Mouse (Mus musculus): Measurements from ENCODE around the gene Ldlrad3. TPM values are rescaled to one million over a fixed set of nuclear protein-coding genes. Genes with fewer than 3 reads are reported as not detected.

Ldlrad3 gene
- polyA plus RNA-seq, 1 experiment from 2014 or later = 29.0 TPM

DNA sequence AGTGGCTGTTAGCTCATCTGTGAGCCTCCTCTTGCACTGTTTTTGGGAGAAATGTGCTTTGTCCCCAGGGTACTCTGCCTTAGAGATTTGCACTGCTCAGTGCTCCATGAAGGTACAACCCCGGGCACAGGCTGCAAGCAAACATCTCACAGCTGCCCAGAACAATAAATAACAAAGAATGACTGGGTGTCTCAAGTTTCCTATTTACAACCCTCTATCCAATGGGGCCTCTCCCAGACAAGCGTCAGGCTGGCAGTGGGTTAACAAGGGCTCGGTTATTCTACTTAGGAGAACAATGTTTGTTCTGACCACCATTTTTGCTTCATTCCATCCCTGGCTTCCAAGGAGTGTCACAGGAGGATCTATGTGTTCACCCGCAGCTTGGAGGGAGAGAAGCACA, 25.9 kb upstream of the Ldlrad3 start:
- no peak for ATAC-seq
- Histone ChIP-seq H3K27me3 (replicated peaks; ENCODE audit: control insufficient read depth, insufficient read depth, low read length) (no peaks in the 10 kb centered on the region), H3K27ac (ENCODE audit: low read length) (no peak overlapping the region), H3K4me3 (replicated peaks; ENCODE audit: low read length) (no peak overlapping the region), H3K4me2 (ENCODE audit: low read length) (no peak overlapping the region), H3K36me3 (ENCODE audit: control insufficient read depth, insufficient read depth) (no peaks in the 10 kb centered on the region), H3K9ac (replicated peaks; ENCODE audit: low read depth, low read length) (no peak overlapping the region), H3K9me3 (ENCODE audit: control insufficient read depth, low read length) (no peaks in the 10 kb centered on the region), H3K4me1 (replicated peaks; ENCODE audit: control insufficient read depth, insufficient read depth, low read length) (no peaks in the 10 kb centered on the region)
- WGBS = 22% methylated on average over 4 of the region's 4 CpGs

DNA sequence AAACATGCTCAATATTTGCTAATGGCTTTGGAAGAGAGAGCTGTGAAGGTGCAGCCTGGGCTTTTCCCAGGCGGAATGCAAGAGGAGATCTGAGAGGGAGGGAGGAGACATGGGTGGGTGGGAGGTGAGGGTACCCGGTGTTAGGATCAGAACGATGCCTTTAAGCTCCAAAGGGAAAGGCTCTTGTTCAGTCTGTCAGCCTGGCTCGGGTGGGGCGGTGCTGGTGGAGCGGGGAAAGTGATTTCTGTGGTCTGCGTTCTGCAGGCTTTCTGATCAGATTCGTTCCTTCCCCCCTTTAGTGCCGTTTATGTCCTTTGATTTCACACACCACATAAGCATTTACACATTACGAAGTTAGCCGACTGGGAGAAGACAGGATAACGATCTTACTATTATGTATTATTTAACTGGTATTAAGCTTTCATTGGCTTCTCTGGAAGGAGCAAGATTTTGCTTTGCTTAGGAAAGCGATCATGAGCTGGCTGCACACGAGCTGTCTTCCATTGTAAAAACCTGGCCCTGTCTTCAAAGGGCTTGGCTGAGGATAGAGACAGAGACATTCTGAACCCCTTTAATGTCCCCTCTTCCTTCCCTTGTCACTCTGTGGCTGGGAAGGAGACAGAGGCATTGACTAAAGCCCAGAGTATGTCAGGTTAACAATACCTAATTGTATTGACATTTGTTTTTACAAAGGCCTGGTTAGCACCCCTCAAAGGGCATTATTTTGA, 19.7 kb upstream of the Ldlrad3 start:
- Histone ChIP-seq H3K9ac (replicated peaks; ENCODE audit: low read depth, low read length) (peak overlapping the region; percentile 59), H3K27ac (ENCODE audit: low read length) (no peak overlapping the region), H3K36me3 (ENCODE audit: control insufficient read depth, insufficient read depth) (no peaks in the 10 kb centered on the region), H3K9me3 (ENCODE audit: control insufficient read depth, low read length) (no peaks in the 10 kb centered on the region), H3K4me2 (ENCODE audit: low read length) (peak overlapping the region; percentile 40), H3K27me3 (replicated peaks; ENCODE audit: control insufficient read depth, insufficient read depth, low read length) (no peaks in the 10 kb centered on the region), H3K4me3 (replicated peaks; ENCODE audit: low read length) (peak overlapping the region; percentile 11; the same call in 1 of the 2 replicates), H3K4me1 (replicated peaks; ENCODE audit: control insufficient read depth, insufficient read depth, low read length) (peaks cover 10% of the 10 kb centered on the region)
- no peak; the same call in 1 of the 2 replicates for ATAC-seq
- WGBS = 3% methylated on average over 14 of the region's 14 CpGs

DNA sequence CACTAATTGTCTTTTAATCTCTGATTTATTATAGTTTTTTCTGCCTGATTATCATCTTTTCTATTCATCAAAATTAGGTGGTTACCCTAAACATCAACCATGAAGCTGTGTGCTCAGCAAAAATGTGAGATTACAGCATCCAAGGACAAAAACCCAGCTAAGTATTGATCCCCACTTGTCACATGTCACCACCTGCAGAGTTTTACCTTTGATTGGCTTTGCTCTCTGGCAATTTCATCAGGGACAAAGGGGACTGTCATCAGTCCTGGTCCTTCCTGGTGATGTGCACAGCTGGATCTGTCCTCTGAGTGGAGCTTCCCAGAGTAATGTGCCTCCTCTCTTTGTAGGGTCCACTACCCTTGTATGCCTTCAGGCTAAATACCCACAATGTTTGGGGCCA, 17.3 kb upstream of the Ldlrad3 start:
- no peak for ATAC-seq
- no peaks in the 10 kb centered on the region for H3K27me3 ChIP-seq (replicated peaks; ENCODE audit: control insufficient read depth, insufficient read depth, low read length)
- peaks cover 10% of the 10 kb centered on the region for H3K4me1 ChIP-seq (replicated peaks; ENCODE audit: control insufficient read depth, insufficient read depth, low read length)
- no peak overlapping the region for H3K4me3 ChIP-seq (replicated peaks; ENCODE audit: low read length)
- H3K9ac ChIP-seq (replicated peaks; ENCODE audit: low read depth, low read length) = no peak overlapping the region
- H3K4me2 ChIP-seq (ENCODE audit: low read length) = no peak overlapping the region
- no peaks in the 10 kb centered on the region for H3K9me3 ChIP-seq (ENCODE audit: control insufficient read depth, low read length)
- H3K36me3 ChIP-seq (ENCODE audit: control insufficient read depth, insufficient read depth) = no peaks in the 10 kb centered on the region
- no peak overlapping the region for H3K27ac ChIP-seq (ENCODE audit: low read length)

DNA sequence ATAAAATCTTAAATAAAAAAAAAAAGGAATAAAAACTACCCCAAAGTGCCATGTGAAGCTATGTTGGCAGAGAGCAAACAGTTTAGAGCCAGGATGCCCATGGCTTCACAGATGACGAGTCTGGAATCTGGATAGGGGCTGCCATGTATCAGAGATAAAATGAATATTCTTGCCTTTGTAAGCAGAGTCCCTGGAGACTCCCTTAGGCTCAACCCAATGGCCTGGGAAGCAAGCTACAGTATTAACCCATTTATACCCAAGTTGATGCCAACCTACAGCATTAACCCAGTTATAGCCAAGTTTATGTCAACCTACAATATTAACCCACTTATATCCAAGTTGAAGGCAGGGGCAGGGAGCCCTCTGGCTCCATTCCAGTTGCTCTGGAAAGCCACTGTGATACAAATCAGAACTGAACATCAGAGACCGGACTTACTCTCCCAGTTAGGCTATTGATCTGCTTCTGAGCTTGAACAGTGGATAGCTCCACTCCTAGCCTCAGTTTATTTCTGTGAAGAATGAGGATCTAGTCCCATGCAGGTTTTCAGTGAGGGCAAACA, 16.1 kb upstream of the Ldlrad3 start:
- Histone ChIP-seq H3K9ac (replicated peaks; ENCODE audit: low read depth, low read length) (no peak overlapping the region), H3K4me3 (replicated peaks; ENCODE audit: low read length) (no peak overlapping the region), H3K27ac (ENCODE audit: low read length) (no peak overlapping the region), H3K36me3 (ENCODE audit: control insufficient read depth, insufficient read depth) (no peaks in the 10 kb centered on the region), H3K27me3 (replicated peaks; ENCODE audit: control insufficient read depth, insufficient read depth, low read length) (no peaks in the 10 kb centered on the region), H3K4me2 (ENCODE audit: low read length) (no peak overlapping the region), H3K4me1 (replicated peaks; ENCODE audit: control insufficient read depth, insufficient read depth, low read length) (peaks cover 10% of the 10 kb centered on the region), H3K9me3 (ENCODE audit: control insufficient read depth, low read length) (no peaks in the 10 kb centered on the region)
- ATAC-seq = peak; percentile 48; the same call in 1 of the 2 replicates
- WGBS = 64% methylated on average over 2 of the region's 2 CpGs

DNA sequence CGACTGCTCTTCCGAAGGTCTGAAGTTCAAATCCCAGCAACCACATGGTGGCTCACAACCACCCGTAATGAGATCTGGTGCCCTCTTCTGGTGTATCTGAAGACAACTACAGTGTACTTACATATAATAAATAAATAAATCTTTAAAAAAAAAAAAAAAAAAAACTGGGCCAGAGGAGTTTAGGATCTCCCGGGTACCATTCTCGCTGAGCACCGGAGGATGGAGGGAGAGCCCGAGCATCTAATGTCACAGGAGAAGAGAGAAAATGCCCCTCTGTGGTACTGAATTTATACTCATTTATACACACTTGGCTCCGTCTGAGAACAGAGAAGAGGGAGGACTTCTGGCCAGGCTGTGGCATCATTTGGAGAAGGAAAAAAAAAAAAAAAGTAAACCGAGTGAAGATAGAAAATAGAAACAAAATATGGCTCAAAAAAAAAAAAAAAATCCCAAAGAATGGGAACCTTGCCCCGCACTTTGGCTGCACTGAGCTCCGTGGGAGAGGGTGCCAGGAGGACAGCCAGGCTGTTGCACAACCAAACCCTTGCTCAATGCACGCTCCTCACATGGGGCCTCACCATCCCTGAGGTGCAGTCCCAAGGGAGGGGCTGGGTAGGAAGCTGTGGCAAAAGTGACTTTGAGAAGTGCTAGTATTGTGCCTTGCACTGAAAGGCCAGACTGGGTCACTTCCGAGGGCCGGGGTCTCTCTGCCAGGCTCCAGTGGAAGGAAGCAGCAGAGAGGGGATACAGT, 15.2 kb upstream of the Ldlrad3 start:
- Histone ChIP-seq H3K9ac (replicated peaks; ENCODE audit: low read depth, low read length) (no peak overlapping the region), H3K4me1 (replicated peaks; ENCODE audit: control insufficient read depth, insufficient read depth, low read length) (peaks cover 10% of the 10 kb centered on the region), H3K4me2 (ENCODE audit: low read length) (no peak overlapping the region), H3K27me3 (replicated peaks; ENCODE audit: control insufficient read depth, insufficient read depth, low read length) (no peaks in the 10 kb centered on the region), H3K9me3 (ENCODE audit: control insufficient read depth, low read length) (no peaks in the 10 kb centered on the region), H3K36me3 (ENCODE audit: control insufficient read depth, insufficient read depth) (no peaks in the 10 kb centered on the region), H3K27ac (ENCODE audit: low read length) (no peak overlapping the region), H3K4me3 (replicated peaks; ENCODE audit: low read length) (no peak overlapping the region)
- WGBS = 75% methylated on average over 13 of the region's 14 CpGs
- ATAC-seq = peak; percentile 65; the same call in 1 of the 2 replicates

DNA sequence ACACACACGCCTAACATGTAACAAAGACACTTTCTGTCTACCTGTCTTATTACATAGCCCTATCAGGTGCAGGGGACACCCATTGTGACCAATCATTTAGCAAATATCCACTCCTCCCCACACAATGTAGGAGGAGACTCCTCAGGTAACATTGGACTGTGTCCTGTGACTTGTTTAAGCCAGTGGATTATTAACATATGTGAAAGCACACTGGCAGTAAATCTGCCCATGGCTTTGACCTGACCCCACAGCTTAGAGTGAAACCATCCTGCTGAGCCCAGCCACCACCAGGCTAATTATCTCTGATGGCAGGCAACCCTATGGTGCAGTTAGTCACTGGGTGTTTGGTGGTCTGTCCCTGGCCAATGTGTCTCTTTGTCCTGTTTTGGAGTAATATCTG, 11.1 kb upstream of the Ldlrad3 start:
- no peak overlapping the region for H3K4me3 ChIP-seq (replicated peaks; ENCODE audit: low read length)
- H3K27ac ChIP-seq (ENCODE audit: low read length) = no peak overlapping the region
- 84% methylated on average over 1 of the region's 1 CpGs for WGBS
- H3K9me3 ChIP-seq (ENCODE audit: control insufficient read depth, low read length) = no peaks in the 10 kb centered on the region
- no peak overlapping the region for H3K4me2 ChIP-seq (ENCODE audit: low read length)
- ATAC-seq = no peak
- peaks cover under 1% of the 10 kb centered on the region for H3K4me1 ChIP-seq (replicated peaks; ENCODE audit: control insufficient read depth, insufficient read depth, low read length)
- H3K27me3 ChIP-seq (replicated peaks; ENCODE audit: control insufficient read depth, insufficient read depth, low read length) = no peaks in the 10 kb centered on the region
- no peak overlapping the region for H3K9ac ChIP-seq (replicated peaks; ENCODE audit: low read depth, low read length)
- H3K36me3 ChIP-seq (ENCODE audit: control insufficient read depth, insufficient read depth) = no peaks in the 10 kb centered on the region

DNA sequence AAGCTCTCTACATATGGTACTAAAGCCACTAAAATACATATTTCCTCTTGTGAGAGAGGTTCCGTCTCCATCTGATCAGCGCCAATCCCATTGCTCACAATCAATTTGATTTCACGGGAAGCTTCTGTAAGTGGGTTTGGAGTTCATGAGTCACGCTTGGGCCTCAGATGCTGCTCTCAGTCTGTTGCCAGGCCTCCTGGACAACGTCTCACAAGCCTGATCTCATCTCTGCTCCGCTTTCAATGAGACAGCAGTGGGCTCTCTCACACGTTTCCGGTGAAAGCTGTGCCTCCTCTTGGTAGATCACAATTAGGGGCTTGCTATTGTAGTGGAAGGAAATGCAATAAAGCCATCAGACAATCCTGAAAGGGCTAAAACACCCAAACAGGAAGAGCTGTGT, 10.5 kb upstream of the Ldlrad3 start:
- Histone ChIP-seq H3K27ac (ENCODE audit: low read length) (no peak overlapping the region), H3K9ac (replicated peaks; ENCODE audit: low read depth, low read length) (no peak overlapping the region), H3K9me3 (ENCODE audit: control insufficient read depth, low read length) (no peaks in the 10 kb centered on the region), H3K4me2 (ENCODE audit: low read length) (no peak overlapping the region), H3K4me1 (replicated peaks; ENCODE audit: control insufficient read depth, insufficient read depth, low read length) (no peaks in the 10 kb centered on the region; the same call in 1 of the 2 replicates), H3K36me3 (ENCODE audit: control insufficient read depth, insufficient read depth) (no peaks in the 10 kb centered on the region), H3K4me3 (replicated peaks; ENCODE audit: low read length) (no peak overlapping the region), H3K27me3 (replicated peaks; ENCODE audit: control insufficient read depth, insufficient read depth, low read length) (no peaks in the 10 kb centered on the region)
- no peak for ATAC-seq
- 66% methylated on average over 8 of the region's 8 CpGs for WGBS

DNA sequence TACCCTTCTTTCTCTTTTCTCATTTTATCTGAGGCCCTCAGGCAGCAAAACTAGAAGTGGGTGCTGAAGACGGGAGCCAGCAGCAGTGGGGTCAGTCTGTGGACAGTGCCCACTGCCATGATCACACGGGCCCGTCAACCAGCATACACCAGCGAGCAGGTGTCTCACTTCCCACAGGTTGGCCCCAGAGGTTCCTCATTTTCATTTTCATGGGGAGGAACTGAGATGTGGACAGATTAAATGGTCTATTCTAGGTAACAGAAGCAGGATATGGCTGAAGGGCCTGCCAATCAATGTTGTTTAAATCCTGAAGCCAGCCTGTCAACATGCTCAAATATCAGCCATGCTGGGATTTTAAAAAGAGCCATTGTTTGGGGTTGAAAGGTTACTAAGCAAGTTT, 9.3 kb upstream of the Ldlrad3 start:
- Histone ChIP-seq H3K4me3 (replicated peaks; ENCODE audit: low read length) (no peak overlapping the region), H3K36me3 (ENCODE audit: control insufficient read depth, insufficient read depth) (no peaks in the 10 kb centered on the region), H3K9ac (replicated peaks; ENCODE audit: low read depth, low read length) (no peak overlapping the region), H3K4me1 (replicated peaks; ENCODE audit: control insufficient read depth, insufficient read depth, low read length) (no peaks in the 10 kb centered on the region; the same call in 1 of the 2 replicates), H3K4me2 (ENCODE audit: low read length) (no peak overlapping the region), H3K27me3 (replicated peaks; ENCODE audit: control insufficient read depth, insufficient read depth, low read length) (no peaks in the 10 kb centered on the region), H3K9me3 (ENCODE audit: control insufficient read depth, low read length) (no peaks in the 10 kb centered on the region), H3K27ac (ENCODE audit: low read length) (no peak overlapping the region)
- no peak for ATAC-seq
- WGBS = 90% methylated on average over 4 of the region's 4 CpGs

DNA sequence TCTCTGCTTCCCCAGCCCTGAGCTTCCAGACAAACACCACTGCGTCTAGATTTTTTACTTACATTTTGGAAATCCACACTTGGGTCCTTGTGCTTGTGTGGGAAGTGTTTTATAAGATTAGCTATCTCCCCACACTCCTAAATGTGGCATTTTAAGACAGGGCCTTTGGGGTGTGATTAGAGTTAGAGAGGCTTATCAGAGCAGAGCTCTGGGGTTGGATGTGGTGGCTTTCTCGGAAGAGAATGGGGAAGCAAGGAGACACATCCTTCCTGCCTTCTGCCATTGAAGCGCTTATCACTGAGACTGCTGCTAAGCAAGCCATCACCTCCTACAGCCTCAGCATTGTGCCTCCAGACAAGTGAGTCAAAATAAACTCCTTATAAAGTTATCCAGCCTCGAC, 8.1 kb upstream of the Ldlrad3 start:
- Histone ChIP-seq H3K27ac (ENCODE audit: low read length) (no peak overlapping the region), H3K9ac (replicated peaks; ENCODE audit: low read depth, low read length) (no peak overlapping the region), H3K36me3 (ENCODE audit: control insufficient read depth, insufficient read depth) (no peaks in the 10 kb centered on the region), H3K4me1 (replicated peaks; ENCODE audit: control insufficient read depth, insufficient read depth, low read length) (no peaks in the 10 kb centered on the region; the same call in 1 of the 2 replicates), H3K4me3 (replicated peaks; ENCODE audit: low read length) (no peak overlapping the region), H3K9me3 (ENCODE audit: control insufficient read depth, low read length) (no peaks in the 10 kb centered on the region), H3K4me2 (ENCODE audit: low read length) (no peak overlapping the region), H3K27me3 (replicated peaks; ENCODE audit: control insufficient read depth, insufficient read depth, low read length) (no peaks in the 10 kb centered on the region)
- 69% methylated on average over 4 of the region's 4 CpGs for WGBS
- no peak for ATAC-seq

Measured in forebrain, embryonic 16.5 days (tissue).